8 mouse cellular contexts compared by ENCODE assay signal in the genomic region with DNA sequence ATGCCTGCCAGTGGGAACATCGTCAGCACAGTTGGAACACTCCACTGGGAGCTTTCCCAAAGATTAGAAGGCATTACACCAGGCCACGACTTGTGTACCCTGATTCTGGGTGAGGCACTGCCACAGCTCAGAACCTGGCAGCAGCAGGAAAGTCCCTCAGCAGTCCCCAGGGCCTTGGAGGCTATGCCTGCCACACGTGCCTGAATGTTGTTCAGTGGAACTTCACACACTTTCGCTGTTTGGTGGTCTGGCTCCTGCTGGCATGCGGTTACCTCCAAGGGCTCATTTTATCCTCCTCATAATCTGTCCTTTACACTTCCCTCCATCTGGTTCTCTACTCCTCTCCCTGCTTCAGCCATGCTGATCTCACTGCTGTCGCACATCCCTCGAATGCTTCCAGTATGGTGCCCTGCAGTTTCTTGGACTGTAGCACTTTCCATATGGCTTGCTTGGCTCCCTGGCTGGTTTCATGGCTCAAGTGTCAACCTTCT. TPM values are rescaled to one million over a fixed set of nuclear protein-coding genes. Genes with fewer than 3 reads are reported as not detected.
DNase-seq lines count a peak whose midpoint lies in the region; ATAC-seq lines count a peak whose summit lies in the region.

No protein-coding gene starts in this region.

- peak overlapping the region; percentile 71; the same call in 1 of the 2 replicates for H3K4me2 ChIP-seq in midbrain, embryonic 16.5 days (ENCODE audit: low read length)

- WGBS in hindbrain, embryonic 10.5 days = 71% methylated on average over 7 of the region's 7 CpGs
- WGBS in midbrain, embryonic 16.5 days = 50% methylated on average over 7 of the region's 7 CpGs

- peaks cover 62% of the 10 kb centered on the region for H3K4me1 ChIP-seq in hindbrain, embryonic 10.5 days (replicated peaks)
- peaks cover 7% of the 10 kb centered on the region; the same call in 1 of the 2 replicates for H3K4me1 ChIP-seq in midbrain, embryonic 16.5 days (ENCODE audit: control insufficient read depth, insufficient read depth, low read length)

- intact Hi-C loops in gastrocnemius, postnatal 36 days (cut with DNase I) = loop anchor here (5.0 kb wide), 2 partner anchors 102 to 277 kb away; no protein-coding TSS in a partner anchor

- H3K4me3 ChIP-seq in hindbrain, embryonic 10.5 days = peak overlapping the region; percentile 73; the same call in 1 of the 2 replicates
- no peak overlapping the region for H3K4me3 ChIP-seq in midbrain, embryonic 16.5 days (ENCODE audit: low read depth, low read length)

- H3K9ac ChIP-seq in midbrain, embryonic 16.5 days (ENCODE audit: low read depth, low read length) = peak overlapping the region; percentile 42; the same call in 1 of the 2 replicates

- no peak for ATAC-seq in midbrain, embryonic 16.5 days

- H3K27ac ChIP-seq in hindbrain, embryonic 10.5 days = peak overlapping the region; percentile 95
- H3K27ac ChIP-seq in midbrain, embryonic 16.5 days (ENCODE audit: low read length) = peak overlapping the region; percentile 92

- peaks cover 71% of the 10 kb centered on the region for H3K36me3 ChIP-seq in hindbrain, embryonic 10.5 days
- peaks cover 19% of the 10 kb centered on the region for H3K36me3 ChIP-seq in midbrain, embryonic 16.5 days (ENCODE audit: control insufficient read depth, insufficient read depth, low read length)

- DNase-seq in layer of hippocampus, postnatal 10 days (ENCODE audit: low spot score in 2 of 2) = peak; percentile 21 to 26
- no peak for DNase-seq in layer of hippocampus, adult 18-20 months (ENCODE audit: low spot score in 2 of 2)
- DNase-seq in cerebellum, postnatal 36 days = peak; percentile 70 to 77
- no peak for DNase-seq in hindbrain, embryonic 10.5 days (ENCODE audit: low spot score)
- no peak for DNase-seq in gastrocnemius, postnatal 36 days
- no peak for DNase-seq in urinary bladder, postnatal 14 days (ENCODE audit: low spot score)
- no peak for DNase-seq in embryo, embryonic 11 days

- no peaks in the 10 kb centered on the region for H3K9me3 ChIP-seq in hindbrain, embryonic 10.5 days
- no peaks in the 10 kb centered on the region for H3K9me3 ChIP-seq in midbrain, embryonic 16.5 days (replicated peaks; ENCODE audit: control insufficient read depth, low read length, poor library complexity, severe bottlenecking)

- H3K27me3 ChIP-seq in hindbrain, embryonic 10.5 days (ENCODE audit: insufficient read depth, poor library complexity, severe bottlenecking) = no peaks in the 10 kb centered on the region
- no peaks in the 10 kb centered on the region for H3K27me3 ChIP-seq in midbrain, embryonic 16.5 days (ENCODE audit: control insufficient read depth, insufficient read depth, low read depth, low read length)

RNA-seq across cellular contexts. Expression of a gene that starts 4.0 kb away (rescaled TPM):
- total RNA-seq in layer of hippocampus, postnatal 10 days (2021) = under 1 TPM; 0.32 to 0.56 TPM
- total RNA-seq in layer of hippocampus, adult 18-20 months (2021) = under 1 TPM; 0.20 to 0.30 TPM
- 1.5 and 1.6 TPM in 2 replicates for polyA plus RNA-seq in hindbrain, embryonic 10.5 days (2016; fragmentation: Nextera tagmentation; extraction: Ambion mirVana)
- 0.72 and 1.2 TPM in 2 replicates for polyA plus RNA-seq in midbrain, embryonic 16.5 days (2015; fragmentation: Nextera tagmentation; extraction: Ambion mirVana)
- 1 to 10 TPM; 3.7 to 5.4 TPM for total RNA-seq in gastrocnemius, postnatal 36 days (2021)

Comparison
In these comparisons a context has a peak if more than half of its experiments do, and no peak if none do; other contexts are left out.
1. DNase-seq: peak in layer of hippocampus, postnatal 10 days (2 of 2) and cerebellum, postnatal 36 days (2 of 2); none in layer of hippocampus, adult 18-20 months (0 of 2), hindbrain, embryonic 10.5 days (single experiment), gastrocnemius, postnatal 36 days (0 of 2), urinary bladder, postnatal 14 days (single experiment) and embryo, embryonic 11 days (single experiment).